Mouse (Mus musculus) thymus, adult 18-20 months (tissue): ENCODE data around the gene 4930452B06Rik.

Experiments used
- DNase-seq, 2 experiments: peaks; one replicate each; pipeline ENCODE4 v3.0.0; 2022; ENCODE audit warnings: mixed read lengths in 2 of 2

Gene 4930452B06Rik

GRCm38 (mm10) chr14:8449299-8449698 is 216.7 kb downstream of the 4930452B06Rik start:
- no peak for DNase-seq

- DNase-seq: no peak
Measured at GRCm38 (mm10) chr14:8447352-8447751, 218.7 kb downstream of the 4930452B06Rik start.

- DNase-seq: no peak
Measured at GRCm38 (mm10) chr14:8444363-8444762, 221.7 kb downstream of the 4930452B06Rik start.

- DNase-seq: no peak
Measured at GRCm38 (mm10) chr14:8442691-8443090, 223.3 kb downstream of the 4930452B06Rik start.

GRCm38 (mm10) chr14:8441623-8442022 is 224.4 kb downstream of the 4930452B06Rik start:
- DNase-seq: no peak

- no peak for DNase-seq
Measured at GRCm38 (mm10) chr14:8430611-8431230, 235.3 kb downstream of the 4930452B06Rik start.

GRCm38 (mm10) chr14:8429767-8430166 is 236.3 kb downstream of the 4930452B06Rik start:
- DNase-seq: no peak

GRCm38 (mm10) chr14:8422833-8423232 is 243.2 kb downstream of the 4930452B06Rik start:
- DNase-seq: no peak

GRCm38 (mm10) chr14:8421199-8421787 is 244.7 kb downstream of the 4930452B06Rik start:
- no peak for DNase-seq

GRCm38 (mm10) chr14:8418610-8419009 is 247.4 kb downstream of the 4930452B06Rik start:
- DNase-seq: no peak

GRCm38 (mm10) chr14:8405946-8406345 is 260.1 kb downstream of the 4930452B06Rik start:
- no peak for DNase-seq

- no peak for DNase-seq
Measured at GRCm38 (mm10) chr14:8403310-8403709, 262.7 kb downstream of the 4930452B06Rik start.

GRCm38 (mm10) chr14:8398507-8398906 is 267.5 kb downstream of the 4930452B06Rik start:
- DNase-seq: no peak

GRCm38 (mm10) chr14:8395690-8396287 is 270.3 kb downstream of the 4930452B06Rik start:
- DNase-seq: no peak

GRCm38 (mm10) chr14:8392181-8392825 is 273.7 kb downstream of the 4930452B06Rik start:
- no peak for DNase-seq
